Mouse (Mus musculus) layer of hippocampus, adult 9-10 months (tissue): ENCODE measurements at regions not wholly inside any gene's neighbourhood (a gene's known extent, or its start where the extent isn't known, plus 50 kb on each side); places are given as distances from the start of the nearest gene placed in this dataset.
A peak's percentile ranks its signal among the peaks of the same experiment; 100 is the strongest.

ENCODE experiments used
- DNase-seq: peaks from one replicate; pipeline ENCODE4 v3.0.0; 2022; ENCODE audit warnings: low spot score

DNA sequence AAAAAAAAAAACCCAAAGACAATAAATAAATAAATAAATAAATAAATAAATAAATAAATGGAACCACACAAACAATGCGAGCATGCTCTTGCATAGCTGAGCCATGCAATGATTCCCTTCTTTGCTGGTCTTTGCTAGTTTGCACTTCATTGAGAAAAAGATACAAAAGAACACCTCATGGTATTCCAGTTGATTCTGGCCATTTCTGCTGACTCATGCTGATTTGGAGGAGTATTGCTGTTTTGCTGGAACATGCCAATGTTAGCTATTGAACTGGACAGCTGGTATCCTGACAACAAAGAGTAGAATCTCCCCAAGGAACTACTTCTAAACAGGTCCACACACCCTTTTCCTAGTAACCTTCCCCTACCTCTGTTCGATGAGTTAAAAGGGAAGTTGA lies 60.2 kb downstream of the Htr1a start:
- no peak for DNase-seq

DNA sequence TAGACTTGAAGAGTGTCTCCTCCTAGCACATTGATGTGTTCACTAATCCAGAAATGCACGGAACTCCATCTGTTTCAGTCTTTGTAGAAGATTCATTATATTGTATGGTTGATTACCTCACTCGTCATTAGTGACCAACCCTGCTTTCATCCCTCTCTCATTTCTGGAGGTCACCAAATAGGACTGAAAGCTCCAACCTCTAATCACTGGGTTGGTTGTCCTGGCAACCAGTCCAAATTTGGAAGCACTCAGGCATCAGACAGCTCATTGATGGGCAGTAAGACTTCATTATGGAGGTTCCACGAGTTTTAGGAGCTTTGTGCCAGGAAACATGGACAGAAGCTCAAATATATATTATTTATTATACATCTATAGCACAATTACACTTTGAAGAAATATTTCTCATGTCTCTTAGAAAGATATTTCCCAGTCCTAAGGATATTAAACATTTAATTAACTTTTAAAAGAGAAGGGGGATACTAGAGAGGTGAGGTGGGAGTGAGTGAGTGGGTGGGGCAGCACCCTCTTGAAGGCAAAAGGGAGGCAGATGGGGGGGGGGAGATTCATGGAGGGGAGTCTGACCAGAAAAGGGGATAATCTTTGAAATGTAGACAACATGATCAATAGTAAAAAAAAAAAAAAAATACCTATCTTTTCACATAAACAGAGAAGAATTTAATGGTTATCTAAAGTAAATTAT lies 94.7 kb downstream of the Htr1a start:
- no peak for DNase-seq

DNA sequence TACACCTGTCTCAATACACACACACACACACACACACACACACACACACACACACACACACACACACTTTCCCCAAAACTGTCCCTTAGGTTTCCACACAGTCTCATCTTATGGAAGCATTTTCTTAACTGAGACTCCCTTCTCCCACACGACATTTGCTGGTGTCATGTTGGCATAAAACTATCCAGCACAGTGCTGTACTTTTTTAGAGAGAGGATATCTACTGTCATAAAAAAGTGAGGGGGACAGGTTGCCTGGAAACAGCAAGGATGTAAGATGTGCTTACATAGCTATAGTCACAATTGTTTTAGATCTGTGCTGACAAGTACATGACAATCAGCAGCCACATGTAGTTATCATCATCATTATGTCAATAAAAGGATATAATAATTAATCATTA lies 129.8 kb downstream of the Htr1a start:
- DNase-seq = no peak

DNA sequence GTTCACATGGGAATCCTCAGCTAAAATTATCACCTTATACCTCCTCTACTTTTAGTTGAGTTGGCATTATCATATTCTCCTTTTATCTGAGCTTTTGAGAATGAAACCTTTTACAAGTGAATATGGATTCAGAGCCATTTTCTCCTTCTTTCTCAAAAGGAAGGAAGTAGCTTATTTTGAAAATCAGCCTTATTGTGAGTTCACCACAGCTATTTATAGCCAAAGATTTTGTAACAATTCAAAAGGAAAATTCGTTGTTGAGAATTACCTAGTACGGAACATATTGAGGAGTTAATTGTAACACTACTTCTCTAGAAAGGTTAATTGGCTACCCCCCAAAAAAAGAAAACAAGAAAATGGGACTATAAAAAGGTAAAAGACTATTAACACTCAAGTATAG lies 163.0 kb downstream of the Htr1a start:
- no peak for DNase-seq

DNA sequence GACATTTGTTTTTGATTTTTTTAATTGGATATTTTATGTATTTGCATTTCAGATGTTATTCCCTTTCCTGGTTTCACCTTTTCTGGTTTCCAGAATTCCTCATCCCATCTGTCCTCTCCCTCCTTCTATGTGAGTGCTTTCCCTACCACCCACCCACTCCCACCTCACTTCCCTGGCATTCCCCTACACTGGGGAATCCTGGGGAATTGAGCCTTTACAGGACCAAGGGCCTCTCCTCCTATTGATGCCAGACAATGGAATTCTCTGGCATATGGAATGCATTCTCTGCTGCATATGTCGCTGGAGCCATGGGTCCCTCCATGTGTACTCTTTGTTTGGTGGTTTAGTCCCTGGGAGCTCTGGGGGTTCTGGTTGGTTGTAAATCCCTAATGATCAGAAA lies 175.9 kb downstream of the Htr1a start:
- DNase-seq = no peak

DNA sequence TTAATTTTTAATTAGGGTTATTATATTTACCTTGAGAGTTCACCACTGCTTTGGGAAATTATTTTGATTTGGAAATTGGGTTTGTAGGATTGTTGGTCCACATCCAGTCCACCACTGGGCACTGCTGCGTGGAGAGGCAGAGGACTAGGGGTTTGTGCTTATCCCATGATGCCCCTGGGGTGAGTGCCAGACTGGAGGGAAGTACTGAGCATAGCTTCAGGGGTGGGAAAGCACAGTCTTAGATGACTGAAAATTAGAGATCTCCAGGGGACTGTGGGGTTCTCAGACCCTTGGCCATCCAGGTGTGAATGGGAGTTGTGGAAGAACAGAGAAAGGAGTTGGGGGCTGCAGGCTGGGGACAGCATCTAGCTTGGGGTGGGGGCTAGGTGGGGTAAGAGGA lies 177.4 kb downstream of the Htr1a start:
- no peak for DNase-seq

DNA sequence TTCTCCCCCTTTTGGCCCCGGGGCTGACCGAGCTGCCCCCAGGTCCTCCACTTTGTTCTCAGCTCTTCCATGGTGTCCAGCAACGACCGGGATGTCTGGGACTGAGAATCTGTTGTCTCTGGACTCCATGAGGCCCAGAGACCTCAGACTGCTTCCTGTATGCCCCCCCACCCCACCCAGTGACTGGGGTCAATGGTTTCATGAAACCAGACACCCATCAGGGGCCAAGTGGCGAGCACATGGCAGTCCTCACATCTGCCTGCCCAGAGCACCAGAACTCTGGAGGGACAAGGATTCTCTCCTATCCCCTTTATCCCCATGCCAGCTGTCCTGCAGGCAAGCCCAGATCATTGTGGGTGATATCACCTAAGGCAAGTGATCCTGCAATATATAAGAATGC lies 185.2 kb downstream of the Htr1a start:
- no peak for DNase-seq

DNA sequence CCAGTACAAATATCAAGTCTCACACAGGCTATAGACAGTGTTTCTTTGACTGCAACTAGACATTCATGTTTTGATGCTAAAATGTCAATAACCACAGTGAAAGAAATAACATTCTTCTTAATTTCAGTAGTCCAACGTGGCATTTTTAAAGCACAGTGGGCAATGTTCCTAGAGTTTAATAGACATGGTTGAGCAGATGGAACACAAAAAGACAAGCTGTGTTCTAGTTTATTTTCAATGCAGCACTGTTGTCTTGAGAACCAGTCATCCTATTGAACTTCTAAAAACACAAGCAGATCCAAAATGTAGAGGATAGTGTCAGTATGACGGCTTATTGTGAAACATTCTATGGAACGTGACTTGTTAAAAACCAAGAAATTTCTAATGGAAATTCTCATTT lies 205.2 kb downstream of the Htr1a start:
- peak; percentile 27 for DNase-seq
